ENCODE assay signal across 8 mouse cellular contexts in the genomic region with DNA sequence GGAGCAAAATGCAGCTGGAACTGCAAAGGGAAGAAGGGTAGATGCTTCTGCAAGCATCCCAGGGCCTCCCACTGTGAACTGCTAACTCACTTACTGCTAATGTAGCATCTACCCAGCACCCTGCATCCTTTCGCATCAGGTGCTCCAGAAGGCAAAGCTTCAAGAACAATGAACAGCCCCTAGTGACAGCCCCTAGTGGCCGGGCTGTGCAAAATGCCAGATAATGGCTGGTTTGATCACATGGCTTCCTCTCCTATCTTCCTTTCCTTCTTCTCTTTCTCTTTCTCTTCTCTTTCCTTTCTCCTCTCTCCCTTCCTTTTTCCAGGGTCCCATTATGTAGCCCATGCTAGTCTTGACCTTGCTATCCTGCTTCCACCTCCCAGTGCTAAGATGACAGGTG. TPM values are rescaled to one million over a fixed set of nuclear protein-coding genes. Genes with fewer than 3 reads are reported as not detected.
DNase-seq lines count a peak whose midpoint lies in the region; ATAC-seq and TF ChIP-seq lines count a peak whose summit lies in the region.
"Had no signal": no experiment of that assay in that cellular context is flagged by ENCODE, and none has a peak within 500 bp of the region (broad histone marks: within the 10 kb centered on the region; RNA-seq: fewer than 3 reads in every experiment).

No protein-coding gene starts in this region.

- 0 out of 2 replicates have a peak, but pooled peaks cover 2% of the 10 kb centered on the region for H3K4me1 ChIP-seq in G1E (ENCODE audit: insufficient read depth, low read depth, low read length)

- peak; percentile 8 for DNase-seq in left cerebral cortex, postnatal 4 days
- no peak for DNase-seq in left cerebral cortex, postnatal 25 days (ENCODE audit: low spot score in 2 of 2)
- DNase-seq in G1E (ENCODE audit: low spot score): peak; percentile 19
- DNase-seq in c-Kit-positive CD71-positive TER-119-positive erythroid progenitor cells, embryonic 14.5 days (ENCODE audit: low spot score): peak; percentile 12
- DNase-seq in retina, postnatal 1 day: peak; percentile 30
- no peak for DNase-seq in ovary, postnatal 36 days (ENCODE audit: low spot score)
- no peak for DNase-seq in gastrocnemius, postnatal 4 days (ENCODE audit: low spot score in 2 of 2)
- DNase-seq: cerebellum, postnatal 25 days had no signal

- H3K9me3 ChIP-seq in G1E (replicated peaks): no peaks in the 10 kb centered on the region

- no peak overlapping the region for H3K4me3 ChIP-seq in G1E (ENCODE audit: low read depth, low read length)

- no peak for ATAC-seq in G1E (ENCODE audit: extremely low read depth, insufficient number of reproducible peaks, low FRiP score, poor library complexity, severe bottlenecking)

- H3K36me3 ChIP-seq in G1E (replicated peaks): no peaks in the 10 kb centered on the region

- intact Hi-C loops in left cerebral cortex, postnatal 4 days (cut with DNase I): no loop called here
- intact Hi-C loops in left cerebral cortex, postnatal 25 days (cut with DNase I): no loop called here

- peak; percentile 60 for TF ChIP-seq CTCF in G1E (IDR thresholded peaks at IDR 0.05; ENCODE audit: low read depth, low read length)

- H3K27me3 ChIP-seq in G1E (ENCODE audit: insufficient read depth, low read length): peaks cover 19% of the 10 kb centered on the region

RNA-seq across cellular contexts. Expression of a gene that starts 48.6 kb away (rescaled TPM):
- 1 to 10 TPM; 1.6 to 2.0 TPM for total RNA-seq in left cerebral cortex, postnatal 4 days (2021)
- total RNA-seq in left cerebral cortex, postnatal 25 days (2021): 1 to 10 TPM; 3.6 to 4.4 TPM
- total RNA-seq in G1E (2014; fragmentation: Nextera tagmentation) (not detected in 2 replicates), G1E (2017) (0.22 TPM in 1 of 2 replicates, not detected in the other)
- 0.01 TPM in 1 of 2 replicates, not detected in the other for polyA plus RNA-seq in G1E (2012)
- total RNA-seq in gastrocnemius, postnatal 4 days (2021): 10 to 100 TPM; 20.9 to 30.4 TPM

Comparison
In these comparisons a context has a peak if more than half of its experiments do, and no peak if none do; other contexts are left out.
1. DNase-seq: peak in left cerebral cortex, postnatal 4 days (single experiment), G1E (single experiment), c-Kit-positive CD71-positive TER-119-positive erythroid progenitor cells, embryonic 14.5 days (single experiment) and retina, postnatal 1 day (single experiment); none in left cerebral cortex, postnatal 25 days (0 of 2), ovary, postnatal 36 days (single experiment) and gastrocnemius, postnatal 4 days (0 of 2).
2. RNA of a gene that starts 48.6 kb away (total RNA-seq): 20.9 to 30.4 TPM in gastrocnemius, postnatal 4 days; 3.6 to 4.4 TPM in left cerebral cortex, postnatal 25 days, 1.6 to 2.0 TPM in left cerebral cortex, postnatal 4 days and 0.22 TPM in G1E; every median in the first group is over 4 times any median in the second.